Mouse (Mus musculus) sigmoid colon, adult 10 weeks (tissue): ENCODE results near the gene Phlda2. TPM values are rescaled to one million over a fixed set of nuclear protein-coding genes. Genes with fewer than 3 reads are reported as not detected.

Source experiments
- polyA plus RNA-seq: library from polyadenylated mRNA; stranded (reverse); fragments of 350-450 nt; fragmentation: Illumina TruSeq; extraction: RNeasy Lipid Tissue Mini Kit (QIAGEN cat#74804); gene quantifications from one replicate; pipeline ENCODE4 v1.2.3, GENCODE M21; 2014; ENCODE audit warnings: low read depth, low replicate concordance

Phlda2 gene
- not detected for polyA plus RNA-seq

GRCm38 (mm10) chr7:143502418-143503200 is at the start of gene Phlda2:
Gene Phlda2 (minus strand): TSS chr7:143503150.

GRCm38 (mm10) chr7:143548976-143549457 is 46.1 kb upstream of the Phlda2 start, which contains the start of gene Nap1l4:
Gene Nap1l4 (minus strand): TSS chr7:143549106.

GRCm38 (mm10) chr7:143473347-143474101 is 29.4 kb downstream of the Phlda2 start, which contains the start of gene Slc22a18:
Gene Slc22a18 (plus strand): TSS chr7:143473736.

GRCm38 (mm10) chr7:143460874-143461273 is 42.1 kb downstream of the Phlda2 start, which contains the start of gene Cdkn1c:
Gene Cdkn1c (minus strand): TSS chr7:143461050.

Other genes starting within 250 kb of the Phlda2 start
- gene Cdkn1c, start 42.1 kb downstream of the Phlda2 start, polyA plus RNA-seq = 15.0 TPM
- 0.98 TPM for gene Slc22a18, start 29.4 kb downstream of the Phlda2 start, polyA plus RNA-seq
- gene Nap1l4, start 46.0 kb upstream of the Phlda2 start, polyA plus RNA-seq = 89.8 TPM
- 21.7 TPM for gene Cars, start 96.9 kb upstream of the Phlda2 start, polyA plus RNA-seq
- gene Tnfrsf26, start 125.6 kb upstream of the Phlda2 start, polyA plus RNA-seq = 1.3 TPM
- 2.6 TPM for gene Tnfrsf22, start 146.5 kb upstream of the Phlda2 start, polyA plus RNA-seq
- 5.8 TPM for gene Tnfrsf23, start 182.7 kb upstream of the Phlda2 start, polyA plus RNA-seq